Mouse (Mus musculus) intestine, postnatal 0 days (tissue): ENCODE measurements around the gene Man2a1. TPM values are rescaled to one million over a fixed set of nuclear protein-coding genes. Genes with fewer than 3 reads are reported as not detected.

ENCODE experiments used
- ATAC-seq: fragments of 200-750 bp; cut with Nextera tagmentation; 2 replicates; pipeline ENCODE4 v1.8.0; 2017; ENCODE audit warnings: mild to moderate bottlenecking, moderate TSS enrichment, moderate library complexity
- H3K27ac ChIP-seq: fragments of 300-500 bp; sonication (generic); 2 replicates; pipeline ENCODE4 v1.5.1; 2014; ENCODE audit warnings: mild to moderate bottlenecking, low read depth, low read length, moderate library complexity
- H3K27me3 ChIP-seq: fragments of 300-500 bp; sonication (generic); replicated peaks from 2 replicates; pipeline ENCODE4 v1.6.1; 2014; ENCODE audit warnings: low read length, mixed read lengths; ENCODE audit not compliant: control insufficient read depth, insufficient read depth
- H3K36me3 ChIP-seq: fragments of 300-500 bp; sonication (generic); 2 replicates; pipeline ENCODE4 v1.6.1; 2014; ENCODE audit warnings: mild to moderate bottlenecking, moderate library complexity; ENCODE audit not compliant: control insufficient read depth, insufficient read depth
- H3K4me1 ChIP-seq: fragments of 300-500 bp; sonication (generic); replicated peaks from 2 replicates; pipeline ENCODE4 v1.6.1; 2014; ENCODE audit warnings: antibody characterized with exemption, low read length, mixed read lengths; ENCODE audit not compliant: control insufficient read depth, insufficient read depth
- H3K4me2 ChIP-seq: fragments of 300-500 bp; sonication (generic); replicated peaks from 2 replicates; pipeline ENCODE4 v1.6.1; 2014; ENCODE audit warnings: low read depth, mild to moderate bottlenecking, moderate library complexity
- H3K4me3 ChIP-seq: fragments of 300-500 bp; sonication (generic); 2 replicates; pipeline ENCODE4 v1.5.1; 2014; ENCODE audit warnings: low read depth, low read length
- H3K9ac ChIP-seq: fragments of 300-500 bp; sonication (generic); 2 replicates; pipeline ENCODE4 v1.6.1; 2014; ENCODE audit warnings: mild to moderate bottlenecking, low read depth, low read length
- H3K9me3 ChIP-seq: fragments of 300-500 bp; sonication (generic); 2 replicates; pipeline ENCODE4 v1.6.1; 2016; ENCODE audit warnings: mixed run types; ENCODE audit not compliant: control insufficient read depth
- CTCF ChIP-seq: sonication (generic); IDR thresholded peaks from 2 replicates; pipeline ENCODE4 v1.5.1; 2016; ENCODE audit warnings: low read depth, mild to moderate bottlenecking, control low read depth, antibody characterized with exemption, moderate library complexity
- WGBS: fragments of 180-500 bp; shearing (Covaris S2); extraction: QIAGEN DNeasy Blood & Tissue Kit; methylation state at CpG from one replicate; pipeline ENCODE4 v1.1.7; 2014; 5-methylcytosine and 5-hydroxymethylcytosine counted together
- polyA plus RNA-seq: library from polyadenylated mRNA; unstranded; fragments of >200 nt; fragmentation: Nextera tagmentation; extraction: Ambion mirVana; gene quantifications from 2 replicates; pipeline ENCODE4 v1.2.1, GENCODE M21; 2015

Man2a1 gene
- polyA plus RNA-seq, 1 experiment from 2014 or later = 7.2 TPM

GRCm38 (mm10) chr17:64788301-64788700 lies 187.8 kb downstream of the Man2a1 start:
- WGBS = 93% methylated on average over 13 of the region's 13 CpGs
- no peak for TF ChIP-seq CTCF
- Histone ChIP-seq H3K4me2 (no peak overlapping the region), H3K36me3 (no peaks in the 10 kb centered on the region), H3K9me3 (no peaks in the 10 kb centered on the region), H3K27ac (no peak overlapping the region), H3K9ac (no peak overlapping the region), H3K27me3 (no peaks in the 10 kb centered on the region), H3K4me1 (no peaks in the 10 kb centered on the region), H3K4me3 (no peak overlapping the region)
- no peak for ATAC-seq

DNA sequence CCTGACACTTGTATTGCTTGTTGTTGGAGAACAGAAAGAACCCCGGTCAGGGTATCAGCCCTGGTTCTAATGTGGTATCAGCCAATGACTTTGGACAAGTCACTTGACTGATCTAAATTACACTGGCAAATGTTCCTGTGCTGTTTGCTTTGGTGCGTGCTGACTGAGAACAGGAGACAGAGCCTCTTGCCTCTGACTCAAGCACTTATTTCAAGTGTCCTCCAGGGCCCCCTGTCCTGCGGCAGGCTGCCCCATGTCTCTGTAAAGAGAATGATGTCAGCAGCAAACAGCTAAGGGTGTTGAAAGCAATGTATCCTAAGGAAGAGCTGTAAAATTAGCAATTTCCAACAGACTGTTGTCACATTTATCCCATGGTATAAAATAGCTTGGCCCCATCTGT lies 188.6 kb downstream of the Man2a1 start:
- H3K36me3 ChIP-seq = no peaks in the 10 kb centered on the region
- TF ChIP-seq CTCF = no peak
- no peak overlapping the region for H3K27ac ChIP-seq
- H3K27me3 ChIP-seq = no peaks in the 10 kb centered on the region
- 49% methylated on average over 3 of the region's 3 CpGs for WGBS
- H3K4me1 ChIP-seq = no peaks in the 10 kb centered on the region
- no peak overlapping the region for H3K9ac ChIP-seq
- ATAC-seq = no peak
- H3K4me3 ChIP-seq = no peak overlapping the region
- no peak overlapping the region for H3K4me2 ChIP-seq
- H3K9me3 ChIP-seq = no peaks in the 10 kb centered on the region

DNA sequence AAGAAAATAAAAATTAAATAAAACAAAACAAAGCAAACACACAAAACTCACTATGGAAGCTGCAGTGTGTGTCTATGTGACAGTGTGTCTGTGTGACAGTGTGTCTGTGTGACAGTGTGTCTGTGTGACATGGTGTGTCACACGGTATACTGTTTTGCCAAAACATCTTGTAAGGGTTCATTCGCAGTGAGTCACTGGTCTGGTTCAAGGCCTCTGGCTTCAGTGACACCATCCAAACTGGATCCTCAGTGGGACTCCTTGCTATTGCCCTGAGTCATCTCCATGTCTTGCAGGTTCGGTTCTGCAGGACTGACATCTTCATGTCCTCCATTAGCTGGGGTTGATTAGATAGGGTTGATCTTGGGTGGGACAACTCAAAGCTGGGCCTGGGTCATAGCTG lies 191.5 kb downstream of the Man2a1 start:
- H3K9ac ChIP-seq = no peak overlapping the region
- no peak overlapping the region for H3K4me2 ChIP-seq
- H3K4me1 ChIP-seq = no peaks in the 10 kb centered on the region
- no peaks in the 10 kb centered on the region for H3K36me3 ChIP-seq
- H3K9me3 ChIP-seq = no peaks in the 10 kb centered on the region
- no peak for ATAC-seq
- WGBS = 91% methylated on average over 3 of the region's 3 CpGs
- TF ChIP-seq CTCF = no peak
- no peak overlapping the region for H3K4me3 ChIP-seq
- no peaks in the 10 kb centered on the region for H3K27me3 ChIP-seq
- H3K27ac ChIP-seq = no peak overlapping the region

- H3K9ac ChIP-seq = no peak overlapping the region
- no peak overlapping the region for H3K27ac ChIP-seq
- H3K4me2 ChIP-seq = no peak overlapping the region
- H3K36me3 ChIP-seq = no peaks in the 10 kb centered on the region
- H3K27me3 ChIP-seq = no peaks in the 10 kb centered on the region
- WGBS = 70% methylated on average over 5 of the region's 5 CpGs
- no peak for TF ChIP-seq CTCF
- H3K4me3 ChIP-seq = no peak overlapping the region
- no peaks in the 10 kb centered on the region for H3K9me3 ChIP-seq
- no peaks in the 10 kb centered on the region for H3K4me1 ChIP-seq
- no peak for ATAC-seq
Observed at GRCm38 (mm10) chr17:64792623-64793022, 192.1 kb downstream of the Man2a1 start.

DNA sequence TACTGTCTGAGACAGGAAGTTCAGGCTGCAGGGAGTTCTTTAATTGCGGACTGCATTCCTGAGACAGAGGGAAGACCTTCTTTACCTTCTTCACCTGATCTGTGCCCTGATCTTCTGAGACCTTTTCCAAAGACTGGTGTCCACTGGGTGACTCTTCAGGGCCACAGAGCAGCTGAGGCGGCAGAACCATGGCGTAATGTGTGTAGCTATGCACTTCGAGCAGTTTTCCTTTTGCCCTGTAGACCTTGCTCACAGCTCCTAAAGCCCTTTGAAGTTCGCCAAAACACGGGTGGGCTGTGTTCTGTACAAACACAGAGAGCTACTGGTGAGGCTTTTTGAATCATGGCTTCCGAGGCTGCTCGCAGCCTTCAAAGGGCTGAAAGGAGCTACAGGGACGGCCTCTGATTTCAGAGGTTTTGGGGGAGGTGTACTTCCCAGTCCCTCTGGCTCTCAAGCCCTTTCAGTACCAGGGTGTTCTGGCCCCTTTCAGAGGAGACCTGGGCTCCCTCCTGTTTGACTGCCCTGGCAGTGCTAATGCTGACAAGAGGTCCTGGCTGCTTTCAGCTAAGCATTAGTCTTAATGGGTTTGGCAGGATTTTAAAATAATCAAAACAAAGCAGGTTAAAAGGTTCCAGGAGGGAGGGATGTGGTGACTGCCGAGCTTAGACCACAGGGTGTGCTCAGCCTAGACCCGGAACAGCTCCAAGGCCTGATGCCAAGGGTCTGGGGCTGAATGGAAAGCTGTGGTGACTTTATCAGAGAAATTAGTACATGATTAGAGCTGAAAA lies 201.8 kb downstream of the Man2a1 start:
- Histone ChIP-seq H3K4me1 (no peaks in the 10 kb centered on the region), H3K36me3 (no peaks in the 10 kb centered on the region), H3K4me2 (no peak overlapping the region), H3K4me3 (no peak overlapping the region), H3K27ac (no peak overlapping the region), H3K9ac (no peak overlapping the region), H3K9me3 (no peaks in the 10 kb centered on the region), H3K27me3 (no peaks in the 10 kb centered on the region)
- no peak for TF ChIP-seq CTCF
- WGBS = 52% methylated on average over 11 of the region's 11 CpGs
- no peak for ATAC-seq

GRCm38 (mm10) chr17:64802956-64803275 lies 202.4 kb downstream of the Man2a1 start:
- no peak for TF ChIP-seq CTCF
- no peak for ATAC-seq
- Histone ChIP-seq H3K4me1 (no peaks in the 10 kb centered on the region), H3K27ac (no peak overlapping the region), H3K27me3 (no peaks in the 10 kb centered on the region), H3K4me2 (no peak overlapping the region), H3K9ac (no peak overlapping the region), H3K36me3 (no peaks in the 10 kb centered on the region), H3K9me3 (no peaks in the 10 kb centered on the region), H3K4me3 (no peak overlapping the region)
- WGBS = 76% methylated on average over 7 of the region's 7 CpGs

Other genes with a start within 250 kb of the Man2a1 start
- not detected in 2 replicates for gene 4930583I09Rik, start 235.3 kb downstream of the Man2a1 start, polyA plus RNA-seq